21 mouse cellular contexts compared by ENCODE assay signal in the genomic region with DNA sequence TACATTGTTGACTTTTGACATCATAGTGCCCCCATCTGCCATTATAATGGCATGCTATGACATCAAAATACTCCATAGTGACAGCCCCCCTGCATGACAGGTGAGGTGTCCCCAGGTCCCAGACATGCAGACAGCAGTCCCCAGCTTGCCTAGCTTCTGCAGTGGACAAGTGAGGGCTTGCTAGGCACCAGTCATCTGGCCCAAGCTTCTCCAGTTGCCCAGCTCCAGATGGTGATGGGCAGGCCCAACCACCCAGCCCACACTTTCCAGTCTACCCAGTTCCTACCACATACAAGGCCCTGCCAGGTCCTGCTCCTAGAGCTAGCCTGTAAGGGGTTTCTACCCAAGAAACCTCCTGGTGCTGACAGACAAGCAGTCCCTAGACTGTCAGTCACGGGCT. TPM values are rescaled to one million over a fixed set of nuclear protein-coding genes. Genes with fewer than 3 reads are reported as not detected.
"Had no signal": no experiment of that assay in that cellular context is flagged by ENCODE, and none has a peak within 500 bp of the region (broad histone marks: within the 10 kb centered on the region; RNA-seq: fewer than 3 reads in every experiment).

No protein-coding gene starts in this region.

- H3K4me3 ChIP-seq: midbrain, embryonic 10.5 days; midbrain, embryonic 12.5 days; myocyte; neural tube, embryonic 13.5 days; neural tube, embryonic 15.5 days had no signal

- H3K4me2 ChIP-seq: lung, embryonic 14.5 days; midbrain, embryonic 12.5 days; neural tube, embryonic 13.5 days; neural tube, embryonic 15.5 days had no signal

- H3K4me1 ChIP-seq: midbrain, embryonic 10.5 days; midbrain, embryonic 12.5 days; neural tube, embryonic 13.5 days had no signal

- ATAC-seq: midbrain, embryonic 16.5 days had no signal

- H3K27me3 ChIP-seq: midbrain, embryonic 12.5 days; neural tube, embryonic 15.5 days had no signal

- DNase-seq: lung, adult 18-20 months; lung, embryonic 14.5 days; lung, postnatal 10 days; lung, postnatal 4 days; midbrain, embryonic 14.5 days; retina, postnatal 1 day; right cerebral cortex, adult 18-20 months; right cerebral cortex, postnatal 25 days; right cerebral cortex, postnatal 4 days; spleen, adult 18-20 months; thymus, adult 18-20 months; thymus, postnatal 14 days had no signal

- H3K27ac ChIP-seq: midbrain, embryonic 10.5 days; midbrain, embryonic 12.5 days; neural tube, embryonic 13.5 days; neural tube, embryonic 15.5 days had no signal

- H3K36me3 ChIP-seq: midbrain, embryonic 10.5 days; midbrain, embryonic 12.5 days; neural tube, embryonic 13.5 days; neural tube, embryonic 15.5 days had no signal

- H3K9me3 ChIP-seq: midbrain, embryonic 12.5 days; neural tube, embryonic 13.5 days; neural tube, embryonic 15.5 days had no signal

- H3K9ac ChIP-seq: lung, embryonic 14.5 days; midbrain, embryonic 12.5 days; neural tube, embryonic 13.5 days; neural tube, embryonic 15.5 days had no signal

RNA-seq across cellular contexts. Expression of a gene that starts 21.6 kb away (rescaled TPM):
- total RNA-seq: megakaryocyte, adult 5-6 weeks; megakaryocyte-erythroid progenitor cell, adult 5-6 weeks had no signal
- polyA plus RNA-seq: liver, embryonic 16.5 days; lung, embryonic 14.5 days; midbrain, embryonic 10.5 days; midbrain, embryonic 12.5 days; midbrain, embryonic 14.5 days; midbrain, embryonic 16.5 days; neural tube, embryonic 13.5 days; neural tube, embryonic 15.5 days had no signal

RNA-seq across cellular contexts. Expression of a gene that starts 43.6 kb away (rescaled TPM):
- total RNA-seq: megakaryocyte, adult 5-6 weeks; megakaryocyte-erythroid progenitor cell, adult 5-6 weeks had no signal
